Mouse (Mus musculus): Measurements from ENCODE around the gene Topaz1.
"Not testable (repeated sequence)": the region's sequence is repeated elsewhere in the genome, so short reads cannot be mapped to it uniquely, and the experiment has no call there.

Gene Topaz1

GRCm38 (mm10) chr9:122814775-122815174 lies 67.6 kb downstream of the Topaz1 start:
- no peak for DNase-seq

GRCm38 (mm10) chr9:122815239-122815851 lies 68.2 kb downstream of the Topaz1 start:
- no peak for DNase-seq

DNA sequence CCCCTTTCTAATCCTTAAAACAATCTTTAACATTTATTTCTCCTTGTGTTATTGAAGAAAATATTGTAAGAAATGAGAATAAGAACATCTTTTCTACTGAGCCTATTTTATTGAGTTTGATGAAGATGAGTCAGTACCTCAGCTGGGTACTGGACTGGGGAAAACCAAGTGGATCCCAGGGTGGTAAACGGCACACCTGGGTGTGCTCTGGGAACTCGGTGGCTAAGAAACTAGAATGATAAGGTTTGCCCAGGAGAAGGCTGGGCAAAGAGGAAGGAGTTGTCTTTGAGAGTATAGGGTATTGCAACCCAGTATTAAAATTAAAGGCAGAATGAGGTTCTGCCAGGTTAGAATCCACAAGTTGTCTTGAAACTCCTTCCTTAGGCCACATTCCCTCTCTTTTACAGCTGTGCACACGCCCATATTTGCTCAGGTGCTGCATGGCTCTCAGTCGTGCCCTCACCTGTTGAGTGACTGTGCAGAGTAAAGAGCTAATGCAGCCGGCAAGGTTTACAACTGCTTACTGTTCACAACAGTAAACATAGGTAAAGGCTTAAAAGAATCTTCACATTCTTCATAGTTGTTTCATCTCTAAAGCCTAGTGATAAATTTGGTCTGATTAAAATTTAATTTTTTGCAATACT lies 76.3 kb downstream of the Topaz1 start:
- DNase-seq, result no peak

GRCm38 (mm10) chr9:122826743-122827142 lies 79.6 kb downstream of the Topaz1 start:
- DNase-seq, result no peak

GRCm38 (mm10) chr9:122829826-122830380 lies 82.8 kb downstream of the Topaz1 start:
- no peak for DNase-seq

DNA sequence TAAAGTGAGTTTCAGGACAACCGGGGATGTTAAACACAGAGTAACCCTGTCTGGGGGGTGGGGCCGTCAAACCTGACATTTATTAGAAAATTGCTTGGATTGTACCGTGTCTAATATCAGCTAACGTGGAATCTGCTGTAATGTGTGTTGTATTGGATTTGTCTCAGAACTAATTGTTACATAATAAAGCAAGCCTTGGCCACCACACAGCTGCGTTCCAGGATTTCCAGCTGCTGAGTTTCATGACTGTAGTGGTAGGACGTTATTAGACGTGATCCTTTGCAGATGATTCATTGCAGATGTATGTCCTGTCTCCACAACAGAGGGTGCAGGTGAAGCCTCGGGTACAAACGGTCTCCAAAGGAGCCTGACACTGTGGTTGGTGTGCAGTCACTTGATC lies 89.0 kb downstream of the Topaz1 start:
- no peak for DNase-seq

- DNase-seq, result no peak
These were observed 89.6 kb downstream of the Topaz1 start for GRCm38 (mm10) chr9:122836790-122837189.

GRCm38 (mm10) chr9:122837216-122837615 lies 90.1 kb downstream of the Topaz1 start:
- DNase-seq, result no peak

- peak; percentile 24 to 25 for DNase-seq
These were observed 90.5 kb downstream of the Topaz1 start for GRCm38 (mm10) chr9:122837680-122838079.

- DNase-seq, result no peak
These were observed 96.6 kb downstream of the Topaz1 start, which contains the start of gene Gm35549 for GRCm38 (mm10) chr9:122843760-122844159. Gene Gm35549, minus strand, starts transcription at chr9:122844035.

DNA sequence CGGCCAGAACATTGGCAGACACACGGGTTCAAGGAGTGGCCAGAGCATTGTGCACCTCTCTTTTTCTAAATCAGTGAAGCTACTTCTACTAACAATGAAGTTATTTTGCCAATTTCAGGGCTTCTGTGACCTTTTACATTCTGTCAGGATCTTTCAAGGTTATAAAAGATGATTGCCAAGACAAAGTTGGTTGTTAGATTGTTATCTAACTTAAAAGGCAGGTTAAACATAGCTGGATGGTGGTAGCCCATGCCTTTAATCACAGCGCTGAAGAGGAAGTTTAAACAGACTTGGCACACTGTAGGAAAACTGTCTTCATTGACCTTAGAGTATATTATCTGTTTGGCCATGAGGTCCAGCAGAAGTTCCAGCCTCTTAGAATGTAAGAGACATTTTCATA lies 98.5 kb downstream of the Topaz1 start:
- DNase-seq, result no peak

DNA sequence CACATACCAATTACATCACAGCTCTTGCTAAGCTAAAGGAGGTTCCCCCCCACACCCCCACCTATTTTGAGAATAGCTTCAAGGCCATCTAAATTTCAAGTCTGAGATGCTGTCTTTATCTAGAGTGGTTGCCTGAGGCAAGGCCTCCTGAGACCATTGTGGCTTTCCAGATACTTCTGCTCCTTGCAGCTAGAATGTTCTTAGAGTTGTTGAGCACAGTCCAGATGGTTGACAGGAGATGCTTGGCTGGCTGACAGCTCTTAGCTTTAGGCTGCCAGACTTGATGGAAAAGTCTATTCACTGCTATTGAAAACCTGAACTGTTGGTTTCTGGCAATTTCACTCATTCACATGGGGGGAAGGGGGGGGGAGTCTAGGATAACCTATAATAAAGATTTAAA lies 99.0 kb downstream of the Topaz1 start:
- no peak for DNase-seq

GRCm38 (mm10) chr9:122847811-122848311 lies 100.7 kb downstream of the Topaz1 start:
- not testable (repeated sequence) for DNase-seq

All from B cell, adult 2 months (primary cell).